Mouse (Mus musculus) hindbrain, embryonic 14.5 days (tissue): ENCODE results near the gene BC048679. TPM values are rescaled to one million over a fixed set of nuclear protein-coding genes. Genes with fewer than 3 reads are reported as not detected.

Experiments
- ATAC-seq: fragments of 200-750 bp; cut with Nextera tagmentation; 2 replicates; pipeline ENCODE4 v1.8.0; 2017; ENCODE audit warnings: moderate number of reproducible peaks, mild to moderate bottlenecking, moderate TSS enrichment, moderate library complexity; ENCODE audit not compliant: low FRiP score
- DNase-seq: peaks from one replicate; pipeline ENCODE4 v3.0.0-alpha.2; 2015; ENCODE audit warnings: low spot score
- H3K27ac ChIP-seq: fragments of 300-500 bp; sonication (generic); 2 replicates; pipeline ENCODE4 v1.5.1; 2014; ENCODE audit warnings: mild to moderate bottlenecking, moderate library complexity
- H3K27me3 ChIP-seq: fragments of 300-500 bp; sonication (generic); 2 replicates; pipeline ENCODE4 v1.6.1; 2014; ENCODE audit warnings: mild to moderate bottlenecking, low read length, mixed read lengths; ENCODE audit not compliant: control insufficient read depth, insufficient read depth
- H3K36me3 ChIP-seq: fragments of 300-500 bp; sonication (generic); replicated peaks from 2 replicates; pipeline ENCODE4 v1.6.1; 2014; ENCODE audit not compliant: control insufficient read depth, insufficient read depth
- H3K4me1 ChIP-seq: fragments of 300-500 bp; sonication (generic); replicated peaks from 2 replicates; pipeline ENCODE4 v1.6.1; 2014; ENCODE audit warnings: antibody characterized with exemption, low read length, mixed read lengths; ENCODE audit not compliant: control insufficient read depth, insufficient read depth
- H3K4me2 ChIP-seq: fragments of 300-500 bp; sonication (generic); replicated peaks from 2 replicates; pipeline ENCODE4 v1.6.1; 2014; ENCODE audit warnings: mild to moderate bottlenecking, moderate library complexity
- H3K4me3 ChIP-seq: fragments of 300-500 bp; sonication (generic); replicated peaks from 2 replicates; pipeline ENCODE4 v1.5.1; 2014; ENCODE audit warnings: mild to moderate bottlenecking, low read length
- H3K9ac ChIP-seq: fragments of 300-500 bp; sonication (generic); 2 replicates; pipeline ENCODE4 v1.6.1; 2014
- H3K9me3 ChIP-seq: fragments of 300-500 bp; sonication (generic); 2 replicates; pipeline ENCODE4 v1.6.1; 2016; ENCODE audit warnings: low read length; ENCODE audit not compliant: control insufficient read depth
- WGBS: fragments of 180-500 bp; shearing (Covaris S2); extraction: QIAGEN DNeasy Blood & Tissue Kit; methylation state at CpG from one replicate; pipeline ENCODE4 v1.1.7; 2014; 5-methylcytosine and 5-hydroxymethylcytosine counted together
- polyA plus RNA-seq: library from polyadenylated mRNA; unstranded; fragments of >200 nt; fragmentation: Nextera tagmentation; extraction: Ambion mirVana; gene quantifications from 2 replicates; pipeline ENCODE4 v1.2.1, GENCODE M21; 2014

BC048679 gene
- not detected in 2 replicates for polyA plus RNA-seq

DNA sequence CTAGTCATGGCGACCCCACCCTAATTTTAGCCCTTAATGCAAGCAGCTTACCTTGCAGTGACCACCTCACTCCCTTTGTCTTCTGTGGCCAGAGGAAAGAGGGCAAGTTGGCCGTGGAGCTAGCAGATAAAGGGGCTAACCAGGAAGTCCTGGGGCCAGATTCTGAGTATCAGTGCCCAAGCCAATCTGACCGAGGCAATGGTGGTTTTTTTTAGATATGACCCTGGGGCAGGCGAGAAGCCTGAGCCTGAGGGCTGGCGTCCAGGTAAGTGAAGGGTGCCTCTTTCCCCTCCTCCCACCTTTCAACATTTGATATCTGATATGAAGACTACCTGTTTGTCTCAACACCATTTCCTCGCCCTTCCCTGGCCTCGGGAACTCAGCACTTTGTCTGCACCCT, at the start of gene BC048679:
TSS of gene BC048679 (minus strand) at position 101 of the 400 bp plus-strand sequence.
- no peaks in the 10 kb centered on the region for H3K27me3 ChIP-seq
- no peak within 1 kb of the TSS for H3K27ac ChIP-seq
- no peak within 1 kb of the TSS for H3K9ac ChIP-seq
- H3K4me1 ChIP-seq = 0 out of 2 replicates have a peak, but pooled peaks cover 3% of the 10 kb centered on the region
- H3K9me3 ChIP-seq = no peaks in the 10 kb centered on the region
- H3K4me2 ChIP-seq = no peak within 1 kb of the TSS
- H3K36me3 ChIP-seq = no peaks in the 10 kb centered on the region
- DNase-seq = no peak
- 72% methylated on average over 7 of the region's 7 CpGs for WGBS
- no peak within 1 kb of the TSS for H3K4me3 ChIP-seq
- ATAC-seq = no peak

- no peak overlapping the region for H3K27ac ChIP-seq
- no peak overlapping the region for H3K4me2 ChIP-seq
- DNase-seq (no peak), ATAC-seq (no peak)
- no peaks in the 10 kb centered on the region for H3K27me3 ChIP-seq
- WGBS = 85% methylated on average over 8 of the region's 8 CpGs
- no peaks in the 10 kb centered on the region for H3K4me1 ChIP-seq
- no peak overlapping the region for H3K4me3 ChIP-seq
- no peaks in the 10 kb centered on the region for H3K36me3 ChIP-seq
- no peaks in the 10 kb centered on the region for H3K9me3 ChIP-seq
- H3K9ac ChIP-seq = no peak overlapping the region
Observed at GRCm38 (mm10) chr7:81542934-81543333, 44.9 kb upstream of the BC048679 start.

GRCm38 (mm10) chr7:81541924-81542524, 43.9 kb upstream of the BC048679 start:
- WGBS = 84% methylated on average over 7 of the region's 7 CpGs
- no peak for ATAC-seq
- H3K4me1 ChIP-seq = no peaks in the 10 kb centered on the region

GRCm38 (mm10) chr7:81540999-81541398, 42.9 kb upstream of the BC048679 start:
- WGBS = 58% methylated on average over 1 of the region's 1 CpGs
- ATAC-seq (no peak), DNase-seq (no peak)
- Histone ChIP-seq H3K9ac (no peak overlapping the region), H3K4me1 (no peaks in the 10 kb centered on the region), H3K4me3 (no peak overlapping the region), H3K27ac (no peak overlapping the region), H3K27me3 (no peaks in the 10 kb centered on the region), H3K4me2 (no peak overlapping the region), H3K36me3 (no peaks in the 10 kb centered on the region), H3K9me3 (no peaks in the 10 kb centered on the region)

More at GRCm38 (mm10) chr7:81541924-81542524, 43.9 kb upstream of the BC048679 start:
- no peak for DNase-seq
- no peak overlapping the region for H3K9ac ChIP-seq
- no peak overlapping the region for H3K4me2 ChIP-seq
- no peaks in the 10 kb centered on the region for H3K9me3 ChIP-seq
- no peak overlapping the region for H3K4me3 ChIP-seq
- no peaks in the 10 kb centered on the region for H3K36me3 ChIP-seq
- H3K27ac ChIP-seq = no peak overlapping the region
- no peaks in the 10 kb centered on the region for H3K27me3 ChIP-seq

- WGBS = 4% methylated on average over 2 of the region's 2 CpGs
Observed at GRCm38 (mm10) chr7:81539565-81539964, 41.5 kb upstream of the BC048679 start.

GRCm38 (mm10) chr7:81538070-81538675, 40.1 kb upstream of the BC048679 start:
- H3K36me3 ChIP-seq = peaks cover 27% of the 10 kb centered on the region
- ATAC-seq (no peak), DNase-seq (peak; percentile 45)
- H3K9me3 ChIP-seq = no peaks in the 10 kb centered on the region
- no peak overlapping the region for H3K4me3 ChIP-seq
- H3K4me1 ChIP-seq = no peaks in the 10 kb centered on the region
- no peak overlapping the region for H3K9ac ChIP-seq
- H3K27me3 ChIP-seq = no peaks in the 10 kb centered on the region
- no peak overlapping the region for H3K4me2 ChIP-seq
- H3K27ac ChIP-seq = no peak overlapping the region
- 81% methylated on average over 2 of the region's 2 CpGs for WGBS

More at GRCm38 (mm10) chr7:81539565-81539964, 41.5 kb upstream of the BC048679 start:
- DNase-seq (no peak), ATAC-seq (no peak)
- Histone ChIP-seq H3K4me3 (no peak overlapping the region), H3K27ac (no peak overlapping the region), H3K9ac (no peak overlapping the region), H3K27me3 (no peaks in the 10 kb centered on the region), H3K36me3 (peaks cover 13% of the 10 kb centered on the region), H3K4me2 (no peak overlapping the region), H3K4me1 (no peaks in the 10 kb centered on the region), H3K9me3 (no peaks in the 10 kb centered on the region)

GRCm38 (mm10) chr7:81536478-81536877, 38.4 kb upstream of the BC048679 start:
- no peaks in the 10 kb centered on the region for H3K27me3 ChIP-seq
- 87% methylated on average over 4 of the region's 4 CpGs for WGBS

GRCm38 (mm10) chr7:81531462-81531861, 33.4 kb upstream of the BC048679 start:
- no peaks in the 10 kb centered on the region for H3K9me3 ChIP-seq
- WGBS = 96% methylated on average over 1 of the region's 1 CpGs
- H3K36me3 ChIP-seq = peaks cover 83% of the 10 kb centered on the region
- no peak for ATAC-seq
- no peak overlapping the region for H3K9ac ChIP-seq
- H3K4me1 ChIP-seq = no peaks in the 10 kb centered on the region
- no peak for DNase-seq
- no peak overlapping the region for H3K4me2 ChIP-seq
- H3K27ac ChIP-seq = no peak overlapping the region
- H3K27me3 ChIP-seq = no peaks in the 10 kb centered on the region
- no peak overlapping the region for H3K4me3 ChIP-seq

More at GRCm38 (mm10) chr7:81536478-81536877, 38.4 kb upstream of the BC048679 start:
- H3K4me3 ChIP-seq = no peak overlapping the region
- H3K27ac ChIP-seq = no peak overlapping the region
- no peak overlapping the region for H3K4me2 ChIP-seq
- DNase-seq = no peak
- ATAC-seq = no peak
- H3K9ac ChIP-seq = no peak overlapping the region
- H3K9me3 ChIP-seq = no peaks in the 10 kb centered on the region
- H3K4me1 ChIP-seq = no peaks in the 10 kb centered on the region
- peaks cover 42% of the 10 kb centered on the region for H3K36me3 ChIP-seq

DNA sequence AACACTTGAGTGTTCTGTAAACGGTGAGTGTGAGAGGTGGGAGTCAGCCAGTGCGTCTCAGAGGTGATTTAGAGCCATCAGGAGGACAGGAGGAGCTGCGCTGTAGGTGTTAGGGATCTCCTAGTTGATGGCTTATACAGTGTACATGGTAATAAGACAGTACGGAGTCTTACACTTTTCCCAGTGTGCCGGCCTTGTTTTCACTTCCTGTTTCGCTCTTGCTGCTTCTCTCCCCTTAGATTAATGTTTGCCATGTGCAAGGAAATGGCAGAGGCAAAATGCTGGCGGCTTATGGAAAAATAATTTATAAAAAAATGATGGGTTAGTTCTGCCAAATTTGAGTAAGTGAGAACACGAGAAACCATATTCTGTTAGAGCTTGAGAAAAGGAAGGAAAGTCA, 30.8 kb upstream of the BC048679 start:
- no peak overlapping the region for H3K4me3 ChIP-seq
- 96% methylated on average over 8 of the region's 8 CpGs for WGBS

More for the DNA sequence above, 30.8 kb upstream of the BC048679 start:
- no peak overlapping the region for H3K9ac ChIP-seq
- no peaks in the 10 kb centered on the region for H3K9me3 ChIP-seq
- no peaks in the 10 kb centered on the region for H3K27me3 ChIP-seq
- H3K36me3 ChIP-seq = peaks cover 64% of the 10 kb centered on the region
- no peak overlapping the region for H3K4me2 ChIP-seq
- H3K27ac ChIP-seq = no peak overlapping the region
- DNase-seq (no peak), ATAC-seq (no peak)
- H3K4me1 ChIP-seq = peaks cover 10% of the 10 kb centered on the region
